Mouse (Mus musculus) adrenal gland, adult 18-20 months (tissue): ENCODE data around the gene Asb17. TPM values are rescaled to one million over a fixed set of nuclear protein-coding genes. Genes with fewer than 3 reads are reported as not detected.
"Not testable (repeated sequence)": the region's sequence is repeated elsewhere in the genome, so short reads cannot be mapped to it uniquely, and the experiment has no call there.

Source experiments
- DNase-seq, 2 experiments: peaks; one replicate each; pipeline ENCODE4 v3.0.0; 2021 to 2022; ENCODE audit warnings: low spot score in 2 of 2
- total RNA-seq, 2 experiments: library from RNA; stranded (reverse); gene quantifications; 1 replicate in 1 of 2; 2 replicates in 1 of 2; pipeline ENCODE4 v1.2.3; 2021

Gene Asb17
- total RNA-seq, 2 experiments from 2014 or later = not detected

DNA sequence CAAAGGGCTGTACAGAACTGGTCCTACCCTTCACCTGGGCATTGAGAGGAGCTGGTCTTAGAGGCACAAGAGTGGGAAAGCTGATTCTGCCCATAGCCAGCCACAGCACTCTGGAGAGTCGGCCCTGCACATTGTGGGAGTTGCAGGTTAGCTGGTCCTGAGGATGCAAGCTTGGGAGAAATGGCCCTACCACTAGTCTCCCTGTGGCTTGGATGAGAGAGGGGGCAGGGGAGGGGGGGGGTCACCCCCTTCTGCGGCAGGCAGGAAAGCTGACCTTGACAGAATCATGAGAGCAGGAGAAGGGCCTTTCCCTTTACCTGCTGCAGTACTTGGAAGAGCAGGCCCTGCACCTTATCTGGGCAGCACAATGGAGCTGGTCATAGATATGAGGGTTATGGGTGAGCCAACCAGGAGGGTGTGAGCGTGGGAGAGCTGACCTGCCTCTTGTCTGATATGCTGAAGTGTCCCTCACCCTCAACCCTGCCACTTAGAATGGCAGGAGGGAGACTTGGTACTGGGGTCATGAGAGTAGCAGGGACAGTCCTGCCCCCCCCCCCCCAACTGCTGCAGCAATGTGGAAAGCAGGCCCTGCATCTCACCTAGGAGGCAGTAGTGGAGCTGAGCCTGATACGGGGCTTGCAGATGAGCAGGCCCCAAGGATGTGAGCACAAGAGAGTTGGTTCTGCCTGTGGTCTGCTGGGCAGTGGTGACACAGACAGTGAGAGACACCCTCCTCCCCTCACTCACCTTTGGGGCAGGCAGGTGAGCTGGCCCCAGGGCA lies 11.9 kb upstream of the Asb17 start:
- no peak for DNase-seq

DNA sequence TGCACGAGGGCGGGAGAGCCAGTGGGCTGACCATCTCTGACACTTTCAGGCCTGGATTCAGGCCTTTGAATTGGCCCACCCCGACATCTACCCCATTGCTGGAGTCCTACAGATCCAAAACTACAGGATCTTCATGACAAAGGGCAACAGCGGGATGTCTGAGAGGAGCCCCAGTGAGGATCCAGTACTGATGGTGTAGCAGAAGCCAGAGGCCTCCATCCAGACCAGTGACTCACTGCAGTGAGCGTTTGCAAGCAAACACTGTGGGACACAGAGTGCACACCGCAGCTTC lies 11.4 kb upstream of the Asb17 start:
- DNase-seq = no peak

DNA sequence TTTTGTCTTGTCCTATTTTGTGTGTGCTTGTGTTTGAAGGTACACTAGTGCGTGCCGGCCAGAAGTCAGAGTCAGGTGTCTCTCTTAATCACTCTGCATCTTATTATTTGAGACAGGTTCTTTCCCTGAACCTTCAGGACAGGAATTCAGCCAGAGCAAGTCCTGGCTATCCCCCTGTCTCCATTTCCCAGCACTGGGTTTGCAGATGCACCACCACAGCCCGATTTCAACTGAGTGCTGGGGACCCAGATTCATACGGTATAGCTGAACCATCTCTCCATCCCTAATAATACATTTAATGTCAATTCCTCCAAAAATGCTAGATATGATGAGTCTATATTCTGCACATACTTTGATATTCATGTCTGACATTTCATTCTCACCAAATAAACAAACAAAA lies 9.9 kb upstream of the Asb17 start:
- no peak for DNase-seq

DNA sequence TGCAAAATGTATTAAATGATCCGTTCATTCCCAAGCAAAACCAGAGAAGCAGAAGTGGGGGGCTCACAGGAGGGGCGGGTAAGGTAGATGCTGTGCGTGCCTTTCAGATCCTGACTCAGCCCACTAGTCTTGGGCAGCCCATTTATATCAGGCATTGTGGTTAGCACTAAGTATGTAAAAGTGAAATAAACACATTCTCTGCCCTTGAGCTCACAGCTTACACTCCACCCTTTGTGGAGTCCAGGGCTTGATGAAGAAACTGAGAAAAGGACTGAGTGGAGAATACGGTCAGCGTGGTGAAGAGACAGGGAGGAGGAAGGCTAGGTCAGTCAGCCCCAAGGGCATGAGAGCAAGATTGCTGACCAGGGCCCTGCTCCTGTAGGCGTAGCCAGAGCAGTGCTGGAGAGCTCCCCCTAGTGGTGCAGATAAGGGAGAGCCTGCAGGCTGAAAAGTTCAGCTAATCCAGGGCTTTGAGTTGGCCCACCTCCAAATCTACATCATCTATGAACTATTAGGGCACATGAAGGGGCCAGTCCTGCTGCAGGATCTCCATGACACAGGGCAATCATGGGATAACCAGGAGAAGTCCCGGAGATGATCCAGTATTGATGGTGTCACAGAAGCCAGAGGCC lies 8.4 kb upstream of the Asb17 start:
- peak; percentile 60 to 74 for DNase-seq

DNA sequence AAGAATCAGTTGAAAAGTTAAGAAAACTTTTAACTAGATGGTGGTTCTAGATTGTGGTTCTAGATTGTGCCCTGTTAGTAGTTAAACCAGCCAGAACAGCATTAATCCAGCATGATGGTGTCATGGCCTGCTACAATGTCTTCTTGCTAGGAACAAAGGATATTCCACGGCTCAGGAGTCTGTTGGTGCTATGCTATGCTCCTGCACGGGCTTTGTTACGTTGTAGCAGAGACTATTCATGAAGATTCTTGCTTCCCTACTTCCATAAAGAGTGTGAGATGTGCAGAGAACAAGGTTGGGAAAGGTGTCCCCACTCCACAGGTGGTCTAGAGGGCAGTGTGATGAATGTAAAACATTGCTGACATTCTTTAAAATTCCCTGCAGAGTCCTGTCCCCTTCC lies 7.7 kb upstream of the Asb17 start:
- DNase-seq = no peak

DNA sequence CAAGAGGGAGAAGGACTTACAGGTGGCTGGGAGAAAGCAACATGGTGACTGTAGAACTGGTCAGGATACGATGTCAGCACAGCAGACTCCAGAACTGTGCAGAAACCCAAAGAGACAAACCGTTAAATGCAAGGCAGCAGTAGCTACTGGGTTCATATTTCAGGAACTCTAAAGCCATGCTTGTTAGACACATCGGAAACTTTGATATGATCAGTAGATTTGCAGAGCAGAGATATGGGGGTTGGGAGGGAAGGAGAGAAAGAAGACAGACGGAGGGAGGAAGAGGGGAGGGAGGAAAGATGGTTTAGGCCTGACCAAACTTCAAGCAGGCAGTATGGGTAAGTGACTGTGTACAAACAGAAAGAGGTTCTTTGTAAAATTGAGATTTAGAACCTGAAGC lies 6.4 kb upstream of the Asb17 start:
- DNase-seq = no peak

DNA sequence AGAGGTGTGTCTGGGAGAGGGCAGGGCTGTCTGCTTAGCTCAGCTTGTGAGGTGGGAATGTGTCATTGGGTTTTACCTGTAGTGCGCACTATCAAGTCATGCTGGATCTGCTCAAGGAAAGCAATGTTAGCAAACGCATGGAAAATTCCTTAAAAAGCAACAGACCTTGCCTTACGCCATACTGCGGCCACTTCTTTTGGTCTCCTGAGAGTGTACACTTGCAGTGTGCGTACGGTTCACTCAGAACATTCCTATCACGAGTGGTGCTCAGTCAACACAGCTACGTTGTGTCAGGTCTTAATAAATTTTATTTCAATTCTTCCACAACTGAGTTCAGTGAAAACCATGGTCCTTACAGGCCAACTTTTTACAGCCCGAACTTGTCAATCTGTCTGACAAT lies 748 bp downstream of the Asb17 start:
- DNase-seq = no peak

DNA sequence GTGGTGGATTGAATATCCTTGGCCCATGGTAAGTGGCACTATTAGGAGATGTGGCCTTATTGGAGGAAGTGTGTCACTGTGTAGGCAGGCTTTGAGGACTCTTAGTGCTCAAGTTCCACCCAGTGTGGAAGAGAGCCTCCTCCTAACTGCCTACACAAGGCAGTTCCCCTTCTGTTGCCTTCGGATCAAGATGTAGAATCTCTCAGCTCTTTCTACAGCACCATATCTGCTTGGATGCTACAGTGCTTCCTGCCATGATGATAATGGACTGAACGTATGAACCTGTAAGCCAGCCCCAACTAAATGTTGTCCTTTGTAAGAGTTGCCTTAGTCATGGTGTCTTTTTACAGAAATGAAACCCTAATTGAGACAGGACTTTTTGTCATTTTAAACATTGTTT lies 1.5 kb downstream of the Asb17 start:
- no peak for DNase-seq

DNA sequence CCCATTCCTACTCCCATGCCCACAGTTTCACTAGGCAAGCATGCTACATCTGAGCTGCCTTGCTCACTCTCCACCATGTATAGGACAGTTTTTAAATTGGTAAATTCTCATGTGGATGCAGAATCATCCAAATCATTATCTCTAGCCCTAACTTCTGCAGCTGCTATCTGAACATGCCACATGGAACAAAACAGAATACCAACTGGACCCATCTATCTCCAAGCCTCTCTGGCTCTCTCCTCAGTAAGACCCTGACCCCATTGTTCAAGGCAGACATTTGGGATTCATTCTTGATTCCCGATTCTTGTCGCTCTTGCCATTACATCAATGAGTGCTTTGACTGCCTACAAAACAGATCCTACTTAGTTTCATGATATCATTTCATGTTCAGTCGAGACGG lies 2.1 kb downstream of the Asb17 start:
- DNase-seq = no peak

DNA sequence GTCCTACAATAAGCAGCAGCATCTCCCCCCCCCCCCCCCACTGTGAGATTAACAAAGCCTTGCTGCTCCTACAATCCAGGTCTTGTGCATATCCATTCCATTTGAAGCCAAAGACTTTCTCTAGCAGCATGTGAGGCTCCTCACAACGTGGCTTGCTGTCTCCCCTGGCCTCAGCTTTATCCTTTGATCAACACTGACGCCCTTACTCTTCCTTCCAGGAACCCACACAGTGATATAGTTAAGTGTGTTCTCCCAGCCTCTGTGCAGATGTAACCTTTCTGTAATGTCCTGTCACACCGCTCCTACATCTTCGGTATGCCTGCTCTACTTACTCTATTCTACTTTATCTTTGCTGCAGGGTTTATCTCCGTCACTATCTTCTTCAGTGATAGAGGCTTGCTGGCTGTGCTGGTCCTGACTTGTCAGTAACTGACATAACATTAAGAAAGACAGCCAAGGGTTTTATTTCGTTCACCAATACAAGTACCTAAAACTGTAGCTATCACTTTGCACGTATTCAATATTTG lies 3.3 kb downstream of the Asb17 start:
- DNase-seq = no peak

DNA sequence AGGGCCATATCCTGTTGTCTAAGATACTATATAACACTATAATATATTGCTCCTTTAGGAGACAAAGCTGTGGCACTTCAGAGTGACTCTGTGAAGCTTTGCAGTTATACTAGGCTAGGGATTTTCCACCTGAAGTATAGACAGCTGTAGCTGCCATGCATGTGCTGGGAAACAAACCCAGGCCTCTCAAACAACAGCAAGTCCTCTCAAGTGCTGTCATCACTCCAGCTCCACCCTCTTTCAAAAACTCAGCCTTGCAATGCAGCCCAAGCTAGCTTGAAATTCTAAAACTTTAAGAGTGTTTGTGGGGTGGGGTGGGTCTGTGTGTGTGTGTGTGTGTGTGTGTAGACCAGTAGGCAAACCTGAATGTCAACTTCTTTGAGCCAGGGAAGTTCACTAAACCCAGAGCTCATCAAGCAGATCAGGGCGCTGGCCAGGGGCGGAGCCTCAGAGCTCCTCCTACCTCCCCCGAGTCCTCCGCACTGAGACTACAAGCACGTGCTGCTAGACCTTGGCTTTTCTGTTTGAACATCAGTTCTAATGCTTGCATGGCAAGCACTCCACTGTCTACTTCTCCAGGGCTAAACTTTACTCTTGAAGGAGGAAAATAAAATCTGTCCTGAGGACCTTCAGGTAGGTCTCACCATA lies 5.5 kb downstream of the Asb17 start:
- DNase-seq = peak in 1 of 2 experiments; percentile 10

DNA sequence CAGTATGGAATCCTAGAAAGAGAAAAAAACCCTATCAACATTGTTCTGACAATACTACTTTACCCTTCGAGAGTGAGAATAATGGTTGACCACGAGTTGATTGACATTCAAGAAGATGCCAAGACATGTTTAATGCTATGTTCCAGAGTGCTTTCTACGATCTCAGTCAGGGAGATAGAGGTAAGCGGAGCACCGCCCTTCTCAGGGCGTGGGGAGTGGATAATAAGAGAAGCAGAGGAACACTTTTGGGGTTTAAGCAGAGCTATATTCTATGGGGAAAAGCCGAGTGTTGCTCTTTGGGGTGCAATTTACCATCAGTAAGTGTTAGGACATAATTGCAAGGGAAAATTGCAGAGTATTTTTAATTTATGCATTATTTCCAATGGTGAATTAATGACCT lies 6.8 kb downstream of the Asb17 start:
- no peak for DNase-seq

DNA sequence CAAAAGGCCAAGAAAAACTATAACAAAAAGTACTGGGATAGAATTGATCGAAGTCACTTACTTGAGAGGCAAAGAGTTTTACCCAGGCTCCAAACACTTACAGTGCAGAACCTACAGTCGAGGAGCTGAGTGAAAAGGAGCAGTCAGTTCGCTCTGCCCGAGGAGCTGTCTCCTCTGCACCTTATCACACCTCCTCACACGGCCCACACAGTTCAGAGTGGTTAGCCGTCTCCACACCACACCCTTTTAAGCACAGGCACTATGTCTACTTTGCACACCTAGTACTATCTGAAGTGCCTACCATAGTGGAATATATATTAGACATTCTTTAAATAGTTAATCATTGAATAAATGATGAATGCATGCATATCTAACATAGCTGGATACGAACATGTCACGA lies 8.3 kb downstream of the Asb17 start:
- DNase-seq = no peak

DNA sequence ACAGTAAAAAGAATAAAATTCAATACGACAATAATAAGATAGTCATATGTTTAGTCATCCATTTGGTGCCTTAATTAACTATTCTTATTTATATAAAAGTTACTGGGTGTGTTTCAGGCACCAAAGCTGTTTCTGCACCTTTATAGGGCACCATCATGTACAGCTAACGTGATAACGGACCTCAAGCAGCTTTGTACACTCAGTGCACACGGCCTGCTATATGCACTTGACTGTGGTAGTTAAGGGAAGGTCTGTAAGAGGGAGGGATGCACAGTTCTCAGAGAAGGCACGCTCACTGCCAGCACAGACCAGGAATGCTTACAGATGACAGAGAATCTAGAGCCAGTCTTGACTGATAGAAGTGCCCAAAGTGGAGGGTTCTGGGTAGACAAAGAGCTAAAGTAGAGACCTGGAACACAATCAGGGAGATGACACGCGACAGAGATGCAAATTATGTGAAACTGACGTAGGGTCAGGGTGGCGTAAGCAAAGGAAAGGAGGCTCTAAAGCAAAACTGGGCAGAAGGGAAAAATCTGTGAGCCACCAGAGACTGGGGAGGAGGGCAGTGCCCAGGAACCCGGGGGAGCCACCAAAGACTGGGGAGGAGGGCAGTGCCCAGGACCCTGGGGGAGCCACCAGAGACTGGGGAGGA lies 14.5 kb downstream of the Asb17 start:
- DNase-seq = no peak

DNA sequence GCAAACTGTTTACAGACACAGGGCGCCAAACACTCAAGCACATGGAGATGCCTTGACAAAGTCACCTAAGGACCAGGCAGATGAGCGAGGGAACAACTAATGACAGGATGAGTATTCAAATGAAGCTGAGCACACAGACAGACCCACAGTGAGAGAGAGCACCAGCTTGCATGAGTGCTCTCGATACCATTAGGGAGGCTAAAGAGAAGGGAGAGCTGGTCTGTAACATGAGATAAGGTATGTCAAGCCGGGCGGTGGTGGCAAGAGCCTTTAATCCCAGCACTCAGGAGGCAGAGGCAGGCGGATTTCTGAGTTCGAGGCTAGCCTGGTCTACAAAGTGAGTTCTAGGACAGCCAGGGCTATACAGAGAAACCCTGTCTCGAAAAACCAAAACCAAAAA lies 16.4 kb downstream of the Asb17 start:
- DNase-seq = not testable (repeated sequence)

DNA sequence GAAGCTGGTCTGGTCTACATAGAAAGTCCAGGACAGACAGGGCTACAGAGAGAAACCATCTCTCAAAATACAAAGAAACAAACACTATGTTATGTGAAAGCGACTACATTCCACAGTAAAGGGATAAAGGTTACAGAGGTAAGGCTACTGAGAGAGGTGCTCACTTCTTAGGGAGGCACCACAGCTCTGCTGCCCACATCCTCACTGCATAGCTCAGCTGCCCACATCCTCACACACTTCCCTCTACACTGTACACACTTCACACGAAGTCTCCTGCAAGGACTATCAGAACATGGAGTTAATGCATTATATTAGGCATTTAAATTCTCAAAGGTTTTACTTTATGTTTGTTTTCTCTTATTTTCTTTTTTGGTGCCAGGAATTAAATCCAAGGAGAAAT lies 19.8 kb downstream of the Asb17 start:
- DNase-seq = no peak

DNA sequence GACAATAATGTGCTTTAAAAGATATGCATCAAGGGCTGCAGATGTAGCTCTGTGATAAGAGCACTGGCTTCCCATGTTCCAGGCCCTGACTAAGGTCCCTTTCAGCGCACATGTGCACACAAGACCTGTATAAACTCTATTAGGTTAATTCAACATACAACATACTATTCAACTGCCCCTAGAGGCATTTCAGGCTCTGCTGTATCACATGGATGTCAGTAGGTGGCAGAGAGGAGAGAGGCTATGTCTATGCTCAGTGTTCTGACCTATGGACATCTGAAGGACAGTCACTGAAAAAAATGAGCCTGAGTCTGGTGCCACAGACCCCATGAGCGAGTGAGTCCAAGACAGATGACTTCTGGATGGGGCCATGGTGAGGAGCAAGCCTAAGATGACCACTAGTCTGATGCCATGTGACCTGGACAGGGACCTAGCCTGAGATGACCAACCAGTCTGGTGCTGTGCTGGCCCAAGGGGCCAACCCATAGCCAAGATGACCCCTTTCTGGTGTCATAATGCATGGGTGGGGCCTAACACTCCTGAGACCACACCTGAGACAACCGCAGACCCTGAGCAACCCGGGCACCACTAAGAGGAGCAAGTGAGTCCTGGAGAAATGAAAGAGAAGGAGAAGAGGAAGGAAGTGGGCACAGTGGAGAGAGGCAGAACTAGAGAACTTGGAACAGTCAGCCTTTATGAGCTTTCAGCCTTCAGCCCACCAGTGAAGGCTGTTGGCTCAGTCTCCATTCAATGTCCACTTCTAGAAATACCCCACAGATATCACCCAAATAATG lies 20.8 kb downstream of the Asb17 start:
- DNase-seq = no peak

DNA sequence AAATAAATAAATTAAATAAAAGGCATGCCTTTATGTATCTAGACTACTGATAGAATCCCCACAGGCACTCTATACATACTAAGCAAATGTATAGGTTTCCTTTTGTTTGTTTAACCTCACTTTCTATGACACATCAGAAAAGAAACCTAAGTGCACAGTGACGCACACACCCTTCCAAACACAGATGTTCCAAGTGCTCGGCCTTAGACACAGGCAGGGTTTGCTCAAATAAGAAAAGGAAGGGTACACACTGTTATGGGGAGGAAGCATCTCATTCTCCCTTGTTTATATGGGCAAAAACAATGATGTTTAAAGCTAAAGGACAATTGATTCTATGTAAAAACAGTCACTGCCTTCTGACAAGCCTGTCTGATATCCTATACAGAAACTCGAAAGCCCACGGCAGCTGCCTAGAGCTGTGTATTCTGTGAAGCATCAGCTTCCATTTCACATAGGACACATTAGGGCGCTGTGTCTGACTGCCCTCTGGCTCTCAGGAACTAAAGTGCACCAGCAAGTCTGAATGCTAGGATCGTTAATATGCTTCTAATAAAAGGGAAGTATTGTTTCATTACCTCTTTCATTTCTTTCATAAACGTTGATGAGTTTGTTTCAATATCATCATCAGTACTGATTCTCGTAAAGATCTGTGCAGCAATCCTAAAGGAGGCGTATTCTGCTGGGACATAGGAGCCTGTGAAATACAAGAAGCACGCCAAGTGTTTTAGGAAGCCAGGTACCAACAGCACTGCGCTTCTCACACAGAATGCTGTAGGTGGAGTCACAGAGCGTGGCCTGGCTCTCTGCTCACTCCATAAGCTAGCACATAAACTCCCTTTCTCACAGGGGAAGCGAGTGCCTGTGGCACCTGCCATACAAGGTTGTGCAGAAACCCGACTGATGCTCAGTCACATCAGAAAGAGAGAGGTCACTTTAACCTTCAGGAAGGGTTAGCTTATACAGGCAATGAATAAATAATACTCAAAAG lies 23.4 kb downstream of the Asb17 start:
- no peak for DNase-seq

DNA sequence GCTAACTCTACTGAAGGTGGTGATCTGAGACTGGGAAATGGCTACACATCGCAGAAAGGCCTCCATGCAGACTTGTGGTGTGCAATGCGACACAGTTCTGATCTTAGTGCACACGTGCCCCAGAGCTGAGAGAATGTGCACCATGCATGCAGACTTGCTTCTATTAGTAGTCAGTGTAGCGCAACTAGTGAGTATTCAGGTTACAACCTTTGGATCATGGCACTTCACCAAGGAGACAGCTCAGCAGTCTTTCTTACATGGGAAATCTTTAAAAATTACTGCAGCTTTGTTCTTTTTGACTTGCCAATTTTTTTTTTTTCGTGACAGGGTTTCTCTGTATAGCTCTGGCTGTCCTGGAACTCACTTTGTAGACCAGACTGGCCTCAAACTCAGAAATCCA lies 27.4 kb downstream of the Asb17 start:
- DNase-seq = no peak

DNA sequence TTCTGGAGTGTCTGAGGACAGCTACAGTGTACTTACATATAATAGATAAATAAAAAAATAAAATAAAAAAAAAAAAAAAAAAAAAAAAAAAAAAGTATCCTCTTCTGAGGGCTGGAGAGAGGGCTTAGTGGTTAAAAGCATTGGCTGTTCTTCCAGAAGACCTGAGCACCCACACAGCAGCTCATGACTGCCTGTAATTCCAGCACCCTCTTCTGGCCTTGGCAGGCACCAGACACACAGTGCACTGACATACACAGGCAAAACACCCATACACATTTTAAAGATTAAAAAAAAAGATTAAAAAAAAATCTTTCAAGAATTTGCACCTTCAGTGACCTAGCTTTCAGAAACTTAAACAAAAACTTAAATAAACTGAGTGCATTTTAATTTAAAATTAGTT lies 42.3 kb downstream of the Asb17 start:
- no peak for DNase-seq
